Mouse (Mus musculus) 3T3-L1 (cell line): ENCODE results near the gene Zfp975.
"Not testable (repeated sequence)": the region's sequence is repeated elsewhere in the genome, so short reads cannot be mapped to it uniquely, and the experiment has no call there.

ENCODE experiments used
- DNase-seq: peaks from one replicate; pipeline ENCODE4 v3.0.0-alpha.2; 2015; ENCODE audit warnings: low read depth, low spot score

Gene Zfp975

DNA sequence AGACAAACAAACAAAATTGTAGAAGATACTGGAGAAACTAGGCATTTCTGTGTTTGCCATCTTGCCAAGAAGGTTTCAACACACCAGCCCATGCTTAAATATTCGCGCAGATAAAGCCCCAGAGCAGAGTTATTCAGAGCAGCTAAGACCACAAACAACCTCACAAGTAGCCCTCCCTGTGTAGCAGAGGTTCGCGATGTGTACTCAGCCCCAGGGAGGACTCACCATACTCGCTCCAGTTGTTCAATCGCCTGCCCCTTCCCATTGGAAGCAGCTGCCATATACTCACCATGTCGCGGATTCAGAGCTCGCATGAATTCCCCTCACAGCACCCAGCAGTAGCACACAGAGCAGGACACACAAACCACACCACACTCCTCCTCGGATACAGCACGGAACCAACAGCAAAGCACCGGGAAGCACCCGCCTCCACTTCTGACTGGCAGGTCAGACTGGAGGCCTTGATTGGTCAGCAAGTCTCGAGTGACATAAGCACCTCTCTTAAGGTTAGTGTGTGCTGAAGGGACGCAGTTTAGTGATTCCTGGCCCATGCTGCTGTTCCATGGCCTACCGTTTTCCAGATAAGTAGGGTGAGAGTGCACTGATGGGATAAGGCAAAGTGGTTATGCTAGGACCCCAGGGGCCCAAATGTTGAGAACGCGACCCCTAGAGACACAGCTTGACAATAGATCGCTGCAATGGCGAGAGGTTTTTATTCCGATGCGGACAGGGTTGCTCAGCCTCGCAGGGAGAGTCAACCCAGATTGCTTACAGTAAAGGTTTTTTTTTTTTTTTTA lies at the start of gene Zfp975:
Gene Zfp975, minus strand, starts transcription at position 381 of the 797 bp plus-strand sequence.
- DNase-seq: peak; percentile 81

DNA sequence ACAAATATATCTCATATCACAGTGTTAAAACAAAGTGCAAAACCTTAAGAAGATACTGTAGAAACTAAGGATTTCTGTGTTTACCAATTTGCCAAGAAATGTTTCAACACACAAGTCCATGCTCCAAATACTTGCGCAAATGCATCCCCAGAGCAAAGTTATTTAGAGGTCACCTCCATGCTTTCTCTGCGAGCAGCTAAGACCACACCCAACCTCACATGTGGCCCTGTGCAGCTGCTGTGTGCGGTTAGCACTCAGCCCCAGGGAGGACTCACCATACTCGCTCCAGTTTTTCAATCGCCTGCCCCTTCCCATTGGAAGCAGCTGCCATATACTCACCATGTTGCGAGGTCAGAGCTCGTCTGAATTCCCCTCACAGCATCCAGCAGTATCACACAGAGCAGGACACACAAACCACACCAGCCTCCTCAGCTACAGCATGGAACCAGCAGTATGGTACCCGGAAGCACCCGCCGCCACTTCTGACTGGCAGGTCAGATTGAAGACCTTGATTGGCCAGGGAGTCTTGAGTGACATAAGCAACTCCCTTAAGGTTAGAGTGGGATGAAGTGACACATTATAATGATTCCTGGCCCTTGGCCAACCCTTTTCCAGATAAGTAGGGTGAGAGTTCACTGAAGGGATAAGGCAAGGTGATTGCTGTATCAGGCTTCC lies 46.1 kb upstream of the Zfp975 start:
- DNase-seq: no peak

DNA sequence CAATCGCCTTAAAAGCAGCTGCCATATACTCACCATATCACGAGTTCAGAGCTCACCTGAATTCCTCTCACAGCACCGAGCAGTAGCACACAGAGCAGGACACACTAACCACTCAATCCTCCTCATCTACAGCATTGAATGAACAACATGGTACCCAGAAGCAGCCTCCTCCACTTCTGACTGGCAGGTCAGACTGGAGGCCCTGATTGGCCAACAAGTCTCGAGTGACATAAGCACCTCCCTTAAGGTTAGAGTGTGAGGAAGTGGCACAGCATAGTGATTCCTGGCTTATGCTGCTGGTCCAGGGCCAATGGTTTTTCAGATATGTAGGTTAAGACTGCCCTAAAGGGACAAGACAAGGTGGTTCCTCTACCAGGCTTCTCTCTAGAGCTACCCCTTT lies 34.4 kb upstream of the Zfp975 start, which contains the start of gene Gm17067:
Gene Gm17067, minus strand, starts transcription at position 101 of the 400 bp plus-strand sequence.
- DNase-seq: not testable (repeated sequence)

DNA sequence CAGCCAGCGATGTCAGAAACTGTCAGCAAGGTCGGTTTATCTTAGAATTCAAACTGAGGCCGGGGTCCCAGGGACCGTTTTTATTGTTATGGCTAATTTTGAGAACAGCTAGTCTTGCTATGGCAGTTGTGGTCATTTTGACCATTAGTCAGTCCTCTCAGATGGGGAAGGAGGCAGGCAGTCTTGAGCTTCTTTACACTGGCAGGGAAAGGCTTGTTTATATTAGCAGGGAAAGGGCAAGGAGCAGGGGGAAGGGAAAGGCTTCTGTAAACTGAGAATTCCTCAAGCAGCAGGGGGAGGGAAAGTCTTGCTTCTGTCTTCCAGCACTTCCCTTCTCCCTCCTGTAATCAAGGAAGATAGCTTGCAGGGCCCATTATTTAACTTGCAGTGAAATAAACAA lies 709 bp upstream of the Zfp975 start:
- peak; percentile 21 for DNase-seq

DNA sequence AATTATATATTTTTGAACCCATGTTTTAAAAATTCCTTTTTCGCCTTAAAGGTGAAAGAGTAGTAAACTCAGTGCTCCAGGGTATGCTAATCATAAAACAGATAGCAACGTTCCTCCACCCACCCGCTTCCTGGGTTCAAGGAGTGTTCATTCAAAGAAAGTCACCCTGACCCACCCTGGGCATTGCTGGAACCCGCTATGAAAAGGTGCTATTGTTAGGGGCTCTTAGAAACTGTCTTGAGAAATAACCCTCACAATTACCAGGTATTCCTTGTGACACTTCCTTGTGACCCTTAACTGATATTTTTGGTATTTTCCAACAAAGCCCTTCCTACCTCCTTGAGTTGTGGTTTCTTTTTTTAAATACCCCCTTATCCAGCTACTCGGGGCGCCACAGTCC lies 12.5 kb downstream of the Zfp975 start:
- DNase-seq: not testable (repeated sequence)

DNA sequence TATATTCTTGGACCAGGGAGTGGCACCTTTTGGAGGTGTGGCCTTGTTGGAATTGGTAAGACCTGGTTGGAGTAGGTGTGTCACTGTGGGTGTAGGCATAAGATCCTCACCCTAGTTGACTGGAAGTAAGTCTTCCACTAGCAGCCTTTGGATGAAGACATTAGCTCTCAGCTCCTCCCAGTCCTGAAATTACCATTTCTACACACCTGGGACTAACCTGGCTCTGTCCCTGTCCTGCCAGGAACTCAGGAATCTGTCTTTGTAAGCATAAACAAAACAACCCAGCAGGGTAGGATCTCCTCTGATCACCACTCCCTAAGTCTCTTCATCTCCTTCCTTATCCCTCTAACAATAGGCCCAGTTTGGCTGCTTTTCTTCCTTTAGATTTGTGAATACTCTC lies 12.9 kb downstream of the Zfp975 start:
- not testable (repeated sequence) for DNase-seq

DNA sequence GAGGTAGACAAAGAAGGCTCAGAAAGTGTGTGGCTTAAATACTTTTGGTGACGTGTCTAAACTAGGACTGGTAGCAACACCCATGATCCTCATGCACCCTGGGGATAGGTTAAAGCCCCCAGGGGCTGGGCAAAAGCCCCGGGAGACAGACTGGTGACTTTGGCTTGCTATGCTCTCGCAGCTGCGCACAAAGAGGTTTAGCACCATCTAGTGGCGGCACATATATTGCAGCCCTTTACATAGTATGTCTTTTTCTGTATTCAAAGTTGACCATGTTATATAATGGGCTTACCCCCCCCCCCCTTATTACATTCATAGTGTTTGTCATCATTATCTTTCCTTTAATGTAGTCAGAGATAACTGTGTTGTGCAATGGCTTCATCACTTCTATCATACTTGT lies 32.4 kb downstream of the Zfp975 start:
- DNase-seq: peak; percentile 2

DNA sequence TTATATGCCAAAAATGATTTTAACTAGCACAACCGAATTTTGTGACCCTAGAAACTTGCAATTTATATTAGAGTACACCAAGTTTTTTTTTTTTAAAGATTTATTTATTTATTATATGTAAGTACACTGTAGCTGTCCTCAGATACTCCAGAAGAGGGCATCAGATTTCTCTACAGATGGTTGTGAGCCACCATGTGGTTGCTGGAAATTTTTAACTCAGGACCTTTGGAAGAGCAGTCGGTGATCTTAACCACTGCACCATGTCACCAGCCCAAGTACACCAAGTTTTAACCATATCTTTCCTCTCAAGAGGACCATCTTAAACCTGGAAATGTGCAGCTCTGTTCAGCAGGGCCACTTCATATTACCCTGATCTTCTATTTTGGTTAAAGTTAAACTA lies 37.3 kb downstream of the Zfp975 start:
- peak; percentile 5 for DNase-seq

DNA sequence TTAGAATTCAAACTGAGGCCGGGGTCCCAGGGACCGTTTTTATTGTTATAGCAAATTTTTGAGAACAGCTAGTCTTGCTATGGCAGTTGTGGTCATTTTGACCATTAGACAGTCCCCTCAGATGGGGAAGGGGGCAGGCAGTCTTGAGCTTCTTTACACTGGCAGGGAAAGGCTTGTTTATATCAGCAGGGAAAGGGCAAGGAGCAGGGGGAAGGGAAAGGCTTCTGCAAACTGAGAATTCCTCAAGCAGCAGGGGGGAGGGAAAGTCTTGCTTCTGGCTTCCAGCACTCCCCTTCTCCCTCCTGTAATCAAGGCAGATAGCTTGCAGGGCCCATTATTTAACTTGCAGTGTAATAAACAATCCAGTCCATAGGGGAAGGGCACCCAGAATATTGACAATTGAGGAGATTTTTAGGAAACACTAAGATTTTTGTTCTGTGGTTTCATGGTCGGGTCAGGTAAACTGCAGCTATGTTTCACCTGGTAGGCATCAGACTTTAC lies 49.4 kb downstream of the Zfp975 start:
- DNase-seq: not testable (repeated sequence)

DNA sequence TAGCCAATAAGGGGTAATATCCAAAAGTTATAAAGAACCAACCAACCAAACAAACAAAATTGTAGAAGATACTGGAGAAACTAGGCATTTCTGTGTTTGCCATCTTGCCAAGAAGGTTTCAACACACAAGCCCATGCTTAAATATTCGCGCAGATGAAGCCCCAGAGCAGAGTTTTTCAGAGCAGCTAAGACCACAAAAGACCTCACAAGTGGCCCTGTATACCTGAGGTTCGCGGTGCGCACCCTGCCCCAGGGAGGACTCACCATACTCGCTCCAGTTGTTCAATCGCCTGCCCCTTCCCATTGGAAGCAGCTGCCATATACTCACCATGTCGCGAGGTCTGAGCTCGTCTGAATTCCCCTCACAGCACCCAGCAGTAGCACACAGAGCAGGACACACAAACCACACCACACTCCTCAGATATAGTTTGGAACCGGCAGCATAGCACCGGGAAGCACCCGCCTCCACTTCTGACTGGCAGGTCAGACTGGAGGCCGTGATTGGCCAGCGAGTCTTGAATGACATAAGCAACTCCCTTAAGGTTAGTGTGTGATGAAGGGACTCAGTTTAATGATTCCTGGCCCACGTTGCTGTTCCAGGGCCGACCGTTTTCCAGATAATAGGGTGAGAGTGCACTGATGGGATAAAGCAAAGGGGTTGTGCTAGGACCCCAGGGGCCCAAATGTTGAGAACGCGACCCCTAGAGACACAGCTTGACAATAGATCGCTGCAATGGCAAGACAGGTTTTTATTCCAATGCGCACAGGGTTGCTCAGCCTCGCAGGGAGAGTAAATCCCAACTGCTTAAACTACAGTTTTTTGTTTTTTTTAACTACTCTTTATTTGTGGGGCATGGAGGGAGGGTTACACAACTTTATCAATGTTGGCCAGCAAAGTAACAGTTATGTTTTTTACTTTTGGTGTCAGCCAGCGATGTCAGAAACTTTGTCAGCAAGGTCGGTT lies 50.1 kb downstream of the Zfp975 start, which contains the start of gene Zfp976:
Gene Zfp976, minus strand, starts transcription at position 437 of the 964 bp plus-strand sequence.
- DNase-seq: peak; percentile 80

DNA sequence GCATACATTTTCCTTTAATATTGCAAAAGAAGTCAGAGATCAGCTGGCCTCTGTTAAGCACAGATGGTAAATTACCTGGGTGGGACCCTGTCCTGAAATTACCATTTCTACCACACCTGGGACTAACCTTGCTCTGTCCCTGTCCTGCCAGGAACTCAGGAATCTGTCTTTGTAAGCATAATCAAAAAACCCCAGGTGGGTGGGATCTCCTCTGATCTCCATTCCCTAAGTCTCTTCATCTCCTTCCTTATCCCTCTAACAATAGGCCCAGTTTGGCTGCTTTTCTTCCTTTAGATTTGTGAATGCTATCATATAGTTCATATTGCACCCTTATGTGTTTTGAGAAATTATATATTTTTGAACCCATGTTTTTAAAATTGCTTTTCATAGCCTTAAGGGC lies 61.5 kb downstream of the Zfp975 start:
- DNase-seq: not testable (repeated sequence)
